Mouse (Mus musculus) embryonic fibroblast, embryonic 13.5 days (primary cell): ENCODE data around the gene Nos3.

Experiments used
- CTCF ChIP-seq: IDR thresholded peaks from 2 replicates; pipeline ENCODE4 v1.5.1; 2011; ENCODE audit warnings: mild to moderate bottlenecking, control low read depth, low read length, moderate library complexity, borderline replicate concordance; ENCODE audit not compliant: insufficient read depth
- POLR2A ChIP-seq: IDR thresholded peaks from 2 replicates; pipeline ENCODE4 v1.6.1; 2011; ENCODE audit warnings: low read depth, mild to moderate bottlenecking, control low read depth, low read length, moderate library complexity

- TF ChIP-seq CTCF (no peak), POLR2A (peak; percentile 36; the same call in 1 of the 2 replicates)
These were observed 60.9 kb downstream of the Nos3 start for GRCm38 (mm10) chr5:24425421-24426036.
